9 mouse cellular contexts compared by ENCODE assay signal in genomic region chr2:153929871-153930413, GRCm38 (mm10). TPM values are rescaled to one million over a fixed set of nuclear protein-coding genes. Genes with fewer than 3 reads are reported as not detected.
A peak's percentile ranks its signal among the peaks of the same experiment; 100 is the strongest.
DNase-seq lines count a peak whose midpoint lies in the region; ATAC-seq and TF ChIP-seq lines count a peak whose summit lies in the region.
"Had no signal": no experiment of that assay in that cellular context is flagged by ENCODE, and none has a peak within 500 bp of the region (broad histone marks: within the 10 kb centered on the region; RNA-seq: fewer than 3 reads in every experiment).

No protein-coding gene starts in this region.

- H3K27me3 ChIP-seq in heart, embryonic 11.5 days (ENCODE audit: control insufficient read depth, insufficient read depth, low read length) = no peaks in the 10 kb centered on the region
- peaks cover 5% of the 10 kb centered on the region; the same call in 1 of the 2 replicates for H3K27me3 ChIP-seq in heart, embryonic 10.5 days (ENCODE audit: insufficient read depth, poor library complexity, severe bottlenecking)
- no peaks in the 10 kb centered on the region for H3K27me3 ChIP-seq in E14TG2a.4 (ENCODE audit: insufficient read depth, low read length)
- no peaks in the 10 kb centered on the region for H3K27me3 ChIP-seq in stomach, postnatal 0 days (ENCODE audit: control insufficient read depth, insufficient read depth, low read length)

- no peak for DNase-seq in heart, embryonic 10.5 days (ENCODE audit: low spot score)
- DNase-seq in brain, embryonic 14.5 days (ENCODE audit: low read depth) = peak; percentile 45
- DNase-seq in kidney, postnatal 14 days = peak; percentile 37
- DNase-seq in mesoderm, embryonic 11.5 days (ENCODE audit: low read depth, low spot score) = peak; percentile 66
- peak; percentile 71 for DNase-seq in stomach, postnatal 0 days (ENCODE audit: low spot score)

- WGBS in heart, embryonic 11.5 days (ENCODE audit: insufficient replicate concordance) = 34% methylated on average over 3 of the region's 3 CpGs
- WGBS in heart, embryonic 10.5 days = 36% methylated on average over 3 of the region's 3 CpGs
- whole genome bisulfite sequencing in stomach, postnatal 0 days = 47% methylated on average over 3 of the region's 3 CpGs

- no peak for TF ChIP-seq EP300 in stomach, postnatal 0 days (optimal IDR thresholded peaks at IDR 0.05)

- TF ChIP-seq CTCF in E14TG2a.4 (conservative IDR thresholded peaks at IDR 0.05; ENCODE audit: low read length) = peak; percentile 94
- TF ChIP-seq CTCF in brain, embryonic 14.5 days (IDR thresholded peaks at IDR 0.05; ENCODE audit: borderline replicate concordance, extremely low read depth, insufficient read depth, insufficient read length) = peak; percentile 83
- peak; percentile 97 for TF ChIP-seq CTCF in stomach, postnatal 0 days (IDR thresholded peaks at IDR 0.05; ENCODE audit: low read depth)

- peak; percentile 36; the same call in 1 of the 2 replicates for ATAC-seq in heart, embryonic 11.5 days (replicated peaks; ENCODE audit: insufficient number of reproducible peaks, low FRiP score, low TSS enrichment)
- ATAC-seq in erythroblast, adult 5-6 weeks (replicated peaks; ENCODE audit: low FRiP score, poor library complexity, severe bottlenecking) = peak; percentile 65; the same call in 1 of the 2 replicates
- ATAC-seq in stomach, postnatal 0 days (ENCODE audit: low FRiP score, low TSS enrichment) = peak; percentile 31; the same call in 1 of the 2 replicates

- H3K4me1 ChIP-seq in heart, embryonic 11.5 days (ENCODE audit: control insufficient read depth, insufficient read depth, low read length) = no peaks in the 10 kb centered on the region
- peaks cover 10% of the 10 kb centered on the region; the same call in 1 of the 2 replicates for H3K4me1 ChIP-seq in heart, embryonic 10.5 days
- H3K4me1 ChIP-seq in E14TG2a.4 (replicated peaks; ENCODE audit: low read depth, low read length) = no peaks in the 10 kb centered on the region
- no peaks in the 10 kb centered on the region for H3K4me1 ChIP-seq in stomach, postnatal 0 days (replicated peaks; ENCODE audit: control insufficient read depth, insufficient read depth)

- no peak overlapping the region for H3K4me2 ChIP-seq in heart, embryonic 11.5 days
- H3K4me2 ChIP-seq in stomach, postnatal 0 days (replicated peaks; ENCODE audit: low read depth) = no peak overlapping the region

- H3K9me3 ChIP-seq in heart, embryonic 11.5 days (replicated peaks; ENCODE audit: control insufficient read depth, low read length) = no peaks in the 10 kb centered on the region
- no peaks in the 10 kb centered on the region for H3K9me3 ChIP-seq in heart, embryonic 10.5 days
- H3K9me3 ChIP-seq in E14TG2a.4 (ENCODE audit: low read length) = no peaks in the 10 kb centered on the region
- no peaks in the 10 kb centered on the region for H3K9me3 ChIP-seq in stomach, postnatal 0 days (ENCODE audit: control insufficient read depth, low read length)

- H3K27ac ChIP-seq in heart, embryonic 11.5 days (ENCODE audit: low read depth, low read length) = no peak overlapping the region
- no peak overlapping the region for H3K27ac ChIP-seq in heart, embryonic 10.5 days
- no peak overlapping the region for H3K27ac ChIP-seq in stomach, postnatal 0 days (replicated peaks)

- TF ChIP-seq POLR2A in brain, embryonic 14.5 days (IDR thresholded peaks at IDR 0.05; ENCODE audit: borderline replicate concordance, extremely low read depth, insufficient read depth, insufficient read length, poor library complexity, severe bottlenecking) = no peak

- H3K36me3 ChIP-seq in heart, embryonic 11.5 days (ENCODE audit: control insufficient read depth, insufficient read depth, low read length) = no peaks in the 10 kb centered on the region
- H3K36me3 ChIP-seq in heart, embryonic 10.5 days = no peaks in the 10 kb centered on the region
- H3K36me3 ChIP-seq in E14TG2a.4 (ENCODE audit: insufficient read depth, low read length) = no peaks in the 10 kb centered on the region
- no peaks in the 10 kb centered on the region for H3K36me3 ChIP-seq in stomach, postnatal 0 days (ENCODE audit: control insufficient read depth, insufficient read depth, low read length)

- H3K4me3 ChIP-seq in heart, embryonic 11.5 days (ENCODE audit: low read depth, low read length) = no peak overlapping the region
- no peak overlapping the region for H3K4me3 ChIP-seq in heart, embryonic 10.5 days
- H3K4me3 ChIP-seq in E14TG2a.4 (replicated peaks; ENCODE audit: low read length) = no peak overlapping the region
- H3K4me3 ChIP-seq in stomach, postnatal 0 days (ENCODE audit: low read depth, low read length) = no peak overlapping the region

- H3K9ac ChIP-seq in heart, embryonic 11.5 days (ENCODE audit: low read depth, low read length) = no peak overlapping the region
- H3K9ac ChIP-seq in stomach, postnatal 0 days (ENCODE audit: low read length) = no peak overlapping the region

RNA-seq across cellular contexts. Expression of gene Bpifb4, which starts 8.1 kb away (rescaled TPM):
- not detected in 2 replicates for polyA plus RNA-seq in heart, embryonic 11.5 days (2014; fragmentation: Nextera tagmentation; extraction: Ambion mirVana)
- polyA plus RNA-seq in heart, embryonic 10.5 days (2016; fragmentation: Nextera tagmentation; extraction: Ambion mirVana) = not detected in 2 replicates
- not detected in 2 replicates for polyA plus RNA-seq in brain, embryonic 14.5 days (2012; rRNA removed)
- total RNA-seq in erythroblast, adult 5-6 weeks (2015; ENCODE audit: low replicate concordance) = not detected in 2 replicates
- total RNA-seq in erythroblast, adult 5-6 weeks (2017; ENCODE audit: low replicate concordance) = not detected in 2 replicates
- 0.18 and 0.48 TPM in 2 replicates for polyA plus RNA-seq in stomach, postnatal 0 days (2015; fragmentation: Nextera tagmentation; extraction: Ambion mirVana)
- total RNA-seq: left cerebral cortex, postnatal 10 days had no signal

RNA-seq across cellular contexts. Expression of gene Bpifb3, which starts 11.9 kb away (rescaled TPM):
- not detected in 2 replicates for polyA plus RNA-seq in heart, embryonic 11.5 days (2014; fragmentation: Nextera tagmentation; extraction: Ambion mirVana)
- polyA plus RNA-seq in heart, embryonic 10.5 days (2016; fragmentation: Nextera tagmentation; extraction: Ambion mirVana) = not detected in 2 replicates
- 0.06 and 0.07 TPM in 2 replicates for polyA plus RNA-seq in brain, embryonic 14.5 days (2012; rRNA removed)
- total RNA-seq in erythroblast, adult 5-6 weeks (2015; ENCODE audit: low replicate concordance) = not detected in 2 replicates
- not detected in 2 replicates for total RNA-seq in erythroblast, adult 5-6 weeks (2017; ENCODE audit: low replicate concordance)
- polyA plus RNA-seq in stomach, postnatal 0 days (2015; fragmentation: Nextera tagmentation; extraction: Ambion mirVana) = 0.05 and 0.07 TPM in 2 replicates
- total RNA-seq: left cerebral cortex, postnatal 10 days had no signal

RNA-seq across cellular contexts. Expression of gene Bpifb6, which starts 29.8 kb away (rescaled TPM):
- not detected in 2 replicates for polyA plus RNA-seq in heart, embryonic 11.5 days (2014; fragmentation: Nextera tagmentation; extraction: Ambion mirVana)
- polyA plus RNA-seq in heart, embryonic 10.5 days (2016; fragmentation: Nextera tagmentation; extraction: Ambion mirVana) = not detected in 2 replicates
- polyA plus RNA-seq in brain, embryonic 14.5 days (2012; rRNA removed) = 0.04 TPM in 1 of 2 replicates, not detected in the other
- total RNA-seq in erythroblast, adult 5-6 weeks (2015; ENCODE audit: low replicate concordance) = not detected in 2 replicates
- total RNA-seq in erythroblast, adult 5-6 weeks (2017; ENCODE audit: low replicate concordance) = not detected in 2 replicates
- not detected in 2 replicates for polyA plus RNA-seq in stomach, postnatal 0 days (2015; fragmentation: Nextera tagmentation; extraction: Ambion mirVana)
- total RNA-seq: left cerebral cortex, postnatal 10 days had no signal

RNA-seq across cellular contexts. Expression of gene Bpifa6, which starts 44.8 kb away (rescaled TPM):
- not detected in 2 replicates for polyA plus RNA-seq in heart, embryonic 11.5 days (2014; fragmentation: Nextera tagmentation; extraction: Ambion mirVana)
- polyA plus RNA-seq in heart, embryonic 10.5 days (2016; fragmentation: Nextera tagmentation; extraction: Ambion mirVana) = not detected in 2 replicates
- not detected in 2 replicates for polyA plus RNA-seq in brain, embryonic 14.5 days (2012; rRNA removed)
- total RNA-seq in erythroblast, adult 5-6 weeks (2015; ENCODE audit: low replicate concordance) = not detected in 2 replicates
- not detected in 2 replicates for total RNA-seq in erythroblast, adult 5-6 weeks (2017; ENCODE audit: low replicate concordance)
- 1.5 and 1.6 TPM in 2 replicates for polyA plus RNA-seq in stomach, postnatal 0 days (2015; fragmentation: Nextera tagmentation; extraction: Ambion mirVana)
- total RNA-seq: left cerebral cortex, postnatal 10 days had no signal

RNA-seq across cellular contexts. Expression of gene Bpifb2, which starts 55.1 kb away (rescaled TPM):
- polyA plus RNA-seq in heart, embryonic 11.5 days (2014; fragmentation: Nextera tagmentation; extraction: Ambion mirVana) = not detected in 2 replicates
- polyA plus RNA-seq in heart, embryonic 10.5 days (2016; fragmentation: Nextera tagmentation; extraction: Ambion mirVana) = not detected in 2 replicates
- not detected in 2 replicates for polyA plus RNA-seq in brain, embryonic 14.5 days (2012; rRNA removed)
- not detected in 2 replicates for total RNA-seq in erythroblast, adult 5-6 weeks (2015; ENCODE audit: low replicate concordance)
- not detected in 2 replicates for total RNA-seq in erythroblast, adult 5-6 weeks (2017; ENCODE audit: low replicate concordance)
- not detected in 2 replicates for polyA plus RNA-seq in stomach, postnatal 0 days (2015; fragmentation: Nextera tagmentation; extraction: Ambion mirVana)
- total RNA-seq: left cerebral cortex, postnatal 10 days had no signal
